Mouse (Mus musculus) liver, postnatal 0 days (tissue): ENCODE measurements at regions not wholly inside any gene's neighbourhood (a gene's known extent, or its start where the extent isn't known, plus 50 kb on each side); places are given as distances from the start of the nearest gene placed in this dataset.

Source experiments
- ATAC-seq: fragments of 200-750 bp; cut with Nextera tagmentation; 2 replicates; pipeline ENCODE4 v1.8.0; 2017; ENCODE audit warnings: mild to moderate bottlenecking, moderate library complexity
- DNase-seq: peaks from one replicate; pipeline ENCODE4 v3.0.0-alpha.2; 2016
- H3K27ac ChIP-seq: fragments of 300-500 bp; sonication (generic); 2 replicates; pipeline ENCODE4 v1.5.1; 2014; ENCODE audit warnings: antibody characterized with exemption, moderate library complexity, mild to moderate bottlenecking, low read depth
- H3K27me3 ChIP-seq: fragments of 300-500 bp; sonication (generic); 2 replicates; pipeline ENCODE4 v1.6.1; 2014; ENCODE audit warnings: low read length, control low read depth, mixed read lengths; ENCODE audit not compliant: insufficient read depth
- H3K36me3 ChIP-seq: fragments of 300-500 bp; sonication (generic); replicated peaks from 2 replicates; pipeline ENCODE4 v1.6.1; 2014; ENCODE audit warnings: mild to moderate bottlenecking, control low read depth, low read length, moderate library complexity, mixed read lengths; ENCODE audit not compliant: insufficient read depth
- H3K4me1 ChIP-seq: fragments of 300-500 bp; sonication (generic); 2 replicates; pipeline ENCODE4 v1.6.1; 2014; ENCODE audit warnings: antibody characterized with exemption, mild to moderate bottlenecking, control low read depth; ENCODE audit not compliant: insufficient read depth
- H3K4me2 ChIP-seq: fragments of 300-500 bp; sonication (generic); 2 replicates; pipeline ENCODE4 v1.6.1; 2014; ENCODE audit warnings: low read depth, mild to moderate bottlenecking, low read length, moderate library complexity, mixed read lengths
- H3K4me3 ChIP-seq: fragments of 300-500 bp; sonication (generic); 2 replicates; pipeline ENCODE4 v1.5.1; 2014; ENCODE audit warnings: low read depth, low read length
- H3K9ac ChIP-seq: fragments of 300-500 bp; sonication (generic); replicated peaks from 2 replicates; pipeline ENCODE4 v1.6.1; 2014; ENCODE audit warnings: mild to moderate bottlenecking, moderate library complexity
- H3K9me3 ChIP-seq: fragments of 300-500 bp; sonication (generic); 2 replicates; pipeline ENCODE4 v1.6.1; 2016; ENCODE audit warnings: mild to moderate bottlenecking, control low read depth, low read length, mixed read lengths
- CTCF ChIP-seq: sonication (generic); IDR thresholded peaks from 2 replicates; pipeline ENCODE4 v1.5.1; 2016; ENCODE audit warnings: antibody characterized with exemption, low read depth
- EP300 ChIP-seq: IDR thresholded peaks from 2 replicates; pipeline ENCODE4 v1.6.1; 2016; ENCODE audit warnings: antibody characterized with exemption, low read depth, mild to moderate bottlenecking
- WGBS: fragments of 180-500 bp; shearing (Covaris S2); extraction: QIAGEN DNeasy Blood & Tissue Kit; methylation state at CpG from one replicate; pipeline ENCODE4 v1.1.7; 2014; ENCODE audit not compliant: insufficient replicate concordance; 5-methylcytosine and 5-hydroxymethylcytosine counted together

DNA sequence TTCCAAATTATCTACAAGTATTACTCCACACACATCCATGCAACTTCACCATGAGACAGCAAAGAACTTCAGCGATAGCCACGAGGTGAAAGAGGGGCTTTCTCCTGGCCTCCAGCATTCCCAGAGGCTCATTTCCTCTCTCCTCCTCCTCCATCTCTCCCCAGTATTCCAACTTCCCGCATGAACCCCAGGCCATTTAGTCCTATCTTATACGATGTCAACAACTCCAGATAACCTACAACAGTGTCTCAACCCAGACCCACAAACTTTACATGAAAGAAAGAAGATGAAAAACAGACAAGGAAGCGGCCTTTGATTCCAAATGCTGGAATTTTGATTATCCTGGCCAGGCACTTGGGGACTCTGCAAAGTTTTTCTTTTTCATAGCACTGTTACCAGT is 63.8 kb upstream of the Tspan2 start:
- no peak overlapping the region for H3K4me2 ChIP-seq
- 51% methylated on average over 5 of the region's 5 CpGs for WGBS
- no peaks in the 10 kb centered on the region for H3K9me3 ChIP-seq
- no peak overlapping the region for H3K27ac ChIP-seq
- TF ChIP-seq CTCF (no peak), EP300 (no peak)
- no peak for ATAC-seq
- no peaks in the 10 kb centered on the region for H3K4me1 ChIP-seq
- H3K36me3 ChIP-seq, result no peaks in the 10 kb centered on the region
- H3K9ac ChIP-seq, result no peak overlapping the region
- H3K4me3 ChIP-seq, result no peak overlapping the region
- no peaks in the 10 kb centered on the region for H3K27me3 ChIP-seq
- no peak for DNase-seq

DNA sequence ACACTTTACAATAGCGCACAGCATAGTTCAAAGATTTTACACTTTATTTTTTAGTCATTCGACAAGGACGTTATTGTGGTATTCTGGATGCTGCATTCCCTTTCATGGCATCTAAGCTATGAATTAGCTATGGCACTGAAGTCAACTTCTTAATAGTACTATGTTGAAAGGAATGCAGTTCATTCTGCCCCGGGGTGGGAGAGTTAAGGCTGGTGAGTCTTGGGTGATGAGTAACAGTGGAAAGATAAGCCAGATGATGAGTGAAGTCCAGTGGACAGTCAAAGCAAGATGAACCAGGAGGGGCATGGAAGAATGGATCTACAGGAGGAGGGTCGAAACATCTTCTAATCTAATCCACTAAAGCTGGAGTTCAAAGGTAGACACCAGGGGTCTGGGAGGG is 63.4 kb upstream of the Tspan2 start:
- WGBS, result 76% methylated on average over 5 of the region's 5 CpGs
- H3K4me2 ChIP-seq, result no peak overlapping the region
- H3K4me1 ChIP-seq, result no peaks in the 10 kb centered on the region
- TF ChIP-seq CTCF, result no peak
- TF ChIP-seq EP300, result no peak
- no peak overlapping the region for H3K4me3 ChIP-seq
- DNase-seq (no peak), ATAC-seq (no peak)
- no peak overlapping the region for H3K27ac ChIP-seq
- no peaks in the 10 kb centered on the region for H3K9me3 ChIP-seq
- no peaks in the 10 kb centered on the region for H3K36me3 ChIP-seq
- no peaks in the 10 kb centered on the region for H3K27me3 ChIP-seq
- H3K9ac ChIP-seq, result no peak overlapping the region

DNA sequence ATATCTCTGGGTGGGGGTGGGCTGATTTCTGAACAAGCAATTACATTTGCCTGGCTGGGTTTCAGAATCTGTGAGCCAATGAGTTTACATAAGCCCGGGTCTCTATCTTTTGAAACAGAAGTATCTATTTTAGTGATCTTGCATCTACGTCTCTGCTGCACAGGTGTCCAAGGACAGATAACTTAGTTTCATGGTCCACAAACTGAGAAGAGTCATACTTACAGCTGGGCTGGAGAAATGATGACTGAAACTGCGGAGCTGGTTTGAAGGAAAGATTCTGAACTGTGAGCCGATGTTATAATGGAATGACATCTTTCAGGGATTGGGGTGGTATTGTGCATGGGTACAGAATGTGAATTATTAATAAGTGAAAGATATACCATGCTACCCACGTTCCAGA is 60.8 kb upstream of the Tspan2 start:
- no peak for ATAC-seq
- no peaks in the 10 kb centered on the region for H3K36me3 ChIP-seq
- no peak overlapping the region for H3K4me2 ChIP-seq
- no peak overlapping the region for H3K27ac ChIP-seq
- no peak for DNase-seq
- H3K4me3 ChIP-seq, result no peak overlapping the region
- H3K9ac ChIP-seq, result no peak overlapping the region
- H3K4me1 ChIP-seq, result peaks cover 2% of the 10 kb centered on the region; the same call in 1 of the 2 replicates
- no peak for TF ChIP-seq CTCF
- no peak for TF ChIP-seq EP300
- WGBS, result 62% methylated on average over 5 of the region's 5 CpGs
- no peaks in the 10 kb centered on the region for H3K9me3 ChIP-seq
- H3K27me3 ChIP-seq, result no peaks in the 10 kb centered on the region

DNA sequence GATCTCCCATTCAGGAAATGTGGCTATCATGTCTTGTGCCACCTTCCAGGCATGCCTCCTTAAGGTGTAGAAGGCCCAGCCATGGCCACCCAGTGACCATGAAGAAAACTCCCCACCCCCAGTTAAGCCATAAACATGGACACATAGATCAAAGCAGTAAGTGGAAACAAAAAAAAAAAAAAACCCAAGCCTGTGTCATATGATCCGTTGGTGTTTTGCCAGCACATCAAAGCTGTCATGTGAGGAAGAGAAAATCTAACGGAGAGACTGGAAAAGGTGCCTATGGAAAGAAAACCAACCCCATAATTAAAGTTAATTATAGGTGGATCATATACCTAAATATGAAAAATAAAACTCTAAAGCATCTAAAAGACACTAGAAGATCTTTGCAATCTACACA is 60.3 kb upstream of the Tspan2 start:
- no peak overlapping the region for H3K27ac ChIP-seq
- H3K27me3 ChIP-seq, result no peaks in the 10 kb centered on the region
- 56% methylated on average over 2 of the region's 2 CpGs for WGBS
- no peaks in the 10 kb centered on the region for H3K9me3 ChIP-seq
- H3K4me3 ChIP-seq, result no peak overlapping the region
- H3K36me3 ChIP-seq, result no peaks in the 10 kb centered on the region
- H3K4me2 ChIP-seq, result no peak overlapping the region
- H3K4me1 ChIP-seq, result peaks cover 2% of the 10 kb centered on the region; the same call in 1 of the 2 replicates
- H3K9ac ChIP-seq, result no peak overlapping the region
- TF ChIP-seq EP300 (no peak), CTCF (no peak)
- DNase-seq (no peak), ATAC-seq (no peak)

DNA sequence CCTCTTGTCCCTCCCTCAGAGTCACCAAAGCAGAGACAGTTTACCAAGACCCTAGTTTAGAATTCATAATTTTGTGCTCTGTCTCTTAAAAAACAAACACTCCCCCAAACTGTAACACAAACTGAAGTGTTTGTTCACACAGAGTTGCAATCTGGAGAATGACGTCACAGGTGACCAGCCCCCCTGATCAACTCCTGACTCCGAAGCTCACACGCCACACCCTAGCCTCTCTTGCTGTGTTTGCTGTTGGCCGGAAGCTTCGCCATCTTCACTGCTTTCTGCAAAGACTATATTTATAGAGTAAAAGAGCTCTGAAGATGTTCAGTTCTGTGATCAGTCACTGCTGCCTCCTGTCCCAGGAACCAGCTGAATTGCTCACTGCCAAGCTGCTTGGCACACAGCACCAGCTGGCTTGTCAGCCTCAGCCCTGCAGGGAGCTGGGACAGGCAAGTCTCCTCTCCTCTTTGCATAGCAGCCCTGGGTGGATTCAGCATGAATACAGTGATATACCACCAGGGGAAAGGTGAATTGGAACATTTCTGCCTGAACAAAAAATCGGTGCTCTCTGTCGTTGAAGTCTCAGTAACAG is 57.3 kb upstream of the Tspan2 start:
- no peaks in the 10 kb centered on the region for H3K27me3 ChIP-seq
- 64% methylated on average over 7 of the region's 7 CpGs for WGBS
- no peak overlapping the region for H3K9ac ChIP-seq
- H3K36me3 ChIP-seq, result no peaks in the 10 kb centered on the region
- H3K27ac ChIP-seq, result no peak overlapping the region
- ATAC-seq (no peak), DNase-seq (no peak)
- H3K4me2 ChIP-seq, result no peak overlapping the region
- H3K9me3 ChIP-seq, result no peaks in the 10 kb centered on the region
- TF ChIP-seq CTCF (no peak), EP300 (no peak)
- H3K4me3 ChIP-seq, result no peak overlapping the region
- H3K4me1 ChIP-seq, result peaks cover 2% of the 10 kb centered on the region; the same call in 1 of the 2 replicates

DNA sequence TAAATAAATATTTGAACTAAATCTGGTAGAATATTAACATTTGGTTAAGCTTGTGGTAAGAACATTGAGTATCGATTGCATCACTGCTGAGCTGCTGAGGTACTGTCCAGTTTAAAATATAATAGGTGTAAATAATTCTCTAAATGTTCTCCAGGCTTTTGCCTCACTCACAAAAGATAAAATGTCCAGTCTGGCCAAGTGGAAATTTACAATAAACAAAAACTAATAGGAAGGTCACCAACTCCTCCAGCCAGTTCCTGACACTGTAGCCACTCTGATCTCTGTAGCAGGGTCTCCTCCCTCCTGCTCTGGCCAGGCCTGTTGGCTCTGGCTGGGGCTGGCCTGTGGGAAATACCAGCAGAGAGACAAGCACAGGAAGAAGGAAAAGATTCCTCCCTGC is 55.8 kb upstream of the Tspan2 start:
- no peak for DNase-seq
- peak overlapping the region; percentile 63 for H3K27ac ChIP-seq
- ATAC-seq, result peak; percentile 83

More for the DNA sequence above, 55.8 kb upstream of the Tspan2 start:
- Histone ChIP-seq H3K4me1 (peaks cover 2% of the 10 kb centered on the region; the same call in 1 of the 2 replicates), H3K4me2 (no peak overlapping the region), H3K4me3 (no peak overlapping the region), H3K36me3 (no peaks in the 10 kb centered on the region), H3K9me3 (no peaks in the 10 kb centered on the region), H3K27me3 (no peaks in the 10 kb centered on the region), H3K9ac (no peak overlapping the region)
- WGBS, result 67% methylated on average over 1 of the region's 1 CpGs
- TF ChIP-seq EP300 (no peak), CTCF (no peak)
